Mouse (Mus musculus) skeletal muscle tissue, adult 2 months (tissue): ENCODE results near the gene Arf6.
A peak's percentile ranks its signal among the peaks of the same experiment; 100 is the strongest.
"Not testable (repeated sequence)": the region's sequence is repeated elsewhere in the genome, so short reads cannot be mapped to it uniquely, and the experiment has no call there.

Experiments used
- DNase-seq: peaks from one replicate; pipeline ENCODE4 v3.0.0-alpha.2; 2012; ENCODE audit warnings: low read depth, low spot score

Gene Arf6

DNA sequence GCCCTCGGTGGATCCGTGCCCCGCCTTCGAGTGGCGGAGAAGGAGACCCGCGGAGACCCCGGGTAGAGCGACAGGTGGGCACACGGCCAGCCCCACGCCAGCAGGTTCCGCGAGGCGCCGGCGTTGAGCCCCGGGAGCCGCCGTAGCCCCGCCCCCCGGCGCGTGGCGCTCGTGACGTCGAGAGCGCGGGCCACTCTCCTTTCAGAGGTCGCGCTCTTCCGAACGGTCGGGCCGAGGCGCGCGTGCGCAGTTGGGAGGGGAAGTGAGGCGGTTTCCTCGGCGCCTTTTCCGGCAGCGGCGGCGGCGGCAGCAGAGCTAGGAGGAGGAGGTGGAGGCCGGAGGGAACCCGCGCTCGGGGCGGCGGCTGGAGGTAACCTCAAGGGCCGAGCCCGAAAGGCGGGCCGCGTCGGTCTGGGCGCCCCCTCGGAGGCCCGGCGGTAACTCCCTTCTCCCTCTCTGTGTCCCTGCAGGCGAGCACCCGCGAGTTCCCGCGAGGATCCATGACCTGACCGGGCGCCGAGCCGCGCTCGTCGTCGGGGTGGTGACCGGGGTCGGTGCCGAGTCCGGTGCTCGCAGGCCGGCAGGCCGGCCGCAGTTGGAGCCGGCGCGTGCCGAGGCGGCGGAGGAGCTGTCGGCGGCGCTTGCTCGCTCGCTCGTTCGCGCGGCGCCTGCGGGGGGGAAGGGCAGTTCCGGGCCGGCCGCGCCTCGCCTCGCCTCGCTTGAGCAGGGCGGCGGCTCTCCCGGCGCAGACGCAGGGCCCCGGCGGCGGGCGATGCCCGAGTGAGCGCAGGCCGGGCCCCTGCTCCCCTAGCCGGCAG is at the start of gene Arf6, which contains the start of gene Gm9887:
Gene Arf6, plus strand, starts transcription at position 297 of the 818 bp plus-strand sequence.
Gene Gm9887, minus strand, starts transcription at position 605 of the 818 bp plus-strand sequence.
- peak; percentile 98 for DNase-seq

DNA sequence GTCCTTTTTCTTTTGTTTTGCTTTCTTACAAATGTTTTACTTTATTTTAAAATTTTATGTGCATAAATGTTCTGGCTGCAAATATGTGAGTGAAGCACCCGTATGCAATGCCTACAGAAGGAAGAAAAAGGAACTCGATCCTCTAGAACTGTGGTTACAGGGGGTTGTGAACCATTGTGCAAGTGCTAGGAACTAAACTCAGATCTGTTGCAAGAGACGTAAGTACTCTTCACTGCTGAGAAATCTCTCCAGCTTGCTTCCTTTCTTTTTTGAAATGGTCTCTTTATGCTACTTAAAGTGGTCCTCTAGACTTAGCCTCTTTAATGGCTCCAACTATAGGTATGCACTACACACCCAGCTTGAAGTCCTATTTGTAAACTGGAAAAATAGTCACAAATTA is 40.8 kb upstream of the Arf6 start:
- no peak for DNase-seq

- DNase-seq: no peak
Measured at GRCm38 (mm10) chr12:69332147-69332546, 39.8 kb upstream of the Arf6 start.

DNA sequence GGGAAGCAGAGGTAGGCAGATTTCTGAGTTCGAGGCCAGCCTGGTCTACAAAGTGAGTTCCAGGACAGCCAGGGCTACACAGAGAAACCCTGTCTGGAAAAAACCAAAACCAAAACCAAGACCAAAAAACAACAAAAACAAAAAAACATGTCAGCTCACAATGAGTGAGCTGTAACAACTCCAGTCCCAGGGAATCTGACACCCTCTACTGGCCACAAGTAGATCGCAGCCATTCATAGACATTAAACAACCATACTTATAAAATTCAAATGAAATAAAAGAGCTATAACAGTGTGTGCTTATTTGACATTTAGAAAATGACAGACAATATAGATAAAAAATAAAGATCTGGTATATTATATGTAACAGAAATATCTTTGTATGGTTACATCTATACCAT is 38.4 kb upstream of the Arf6 start:
- no peak for DNase-seq

GRCm38 (mm10) chr12:69349928-69350327 is 22.0 kb upstream of the Arf6 start:
- DNase-seq: no peak

- no peak for DNase-seq
Measured at GRCm38 (mm10) chr12:69351685-69352084, 20.3 kb upstream of the Arf6 start.

DNA sequence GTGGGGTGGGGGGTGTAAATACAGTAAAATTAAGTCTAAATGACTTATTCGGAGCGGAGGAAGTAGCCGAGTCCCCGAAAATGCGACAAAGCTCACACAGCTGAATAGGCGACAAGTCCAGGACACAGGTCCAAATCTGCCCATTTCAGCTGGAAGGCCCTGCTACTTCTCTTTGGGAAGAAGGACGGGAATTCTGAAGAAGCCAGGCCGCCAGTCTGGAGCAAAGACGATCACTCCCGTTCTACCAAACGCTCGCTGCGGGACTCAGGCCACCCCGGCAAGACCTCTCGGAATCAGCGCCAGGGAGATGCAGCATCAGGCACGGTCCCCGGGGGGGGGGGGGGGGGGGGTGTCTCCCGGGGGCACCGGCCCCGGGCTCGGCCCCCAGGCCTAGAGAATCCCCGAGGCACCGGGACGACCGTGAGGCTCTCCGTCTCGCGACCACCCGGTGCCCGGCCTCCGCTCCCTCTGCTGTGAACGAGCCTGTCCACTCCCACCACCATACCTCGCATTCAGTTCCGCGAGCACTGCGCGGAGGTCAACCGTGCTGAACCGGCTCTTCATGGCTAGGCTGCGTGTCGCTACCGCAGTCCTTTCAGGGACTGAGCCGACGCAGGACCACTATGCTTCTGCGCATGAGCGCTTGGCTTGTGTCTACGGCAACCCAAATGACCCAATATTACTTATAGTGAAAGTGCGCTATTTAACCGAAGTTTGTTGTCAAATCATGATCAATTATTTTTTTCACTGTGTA is 15.2 kb upstream of the Arf6 start, which contains the start of gene Nemf:
Gene Nemf, minus strand, starts transcription at position 620 of the 754 bp plus-strand sequence.
- DNase-seq: peak; percentile 91

GRCm38 (mm10) chr12:69357300-69357646 is 14.7 kb upstream of the Arf6 start:
- DNase-seq: no peak

GRCm38 (mm10) chr12:69360655-69360996 is 11.3 kb upstream of the Arf6 start:
- DNase-seq: peak; percentile 66

GRCm38 (mm10) chr12:69360997-69361899 is 10.7 kb upstream of the Arf6 start:
- DNase-seq: peak; percentile 99

- no peak for DNase-seq
Measured at GRCm38 (mm10) chr12:69361919-69362318, 10.0 kb upstream of the Arf6 start.

DNA sequence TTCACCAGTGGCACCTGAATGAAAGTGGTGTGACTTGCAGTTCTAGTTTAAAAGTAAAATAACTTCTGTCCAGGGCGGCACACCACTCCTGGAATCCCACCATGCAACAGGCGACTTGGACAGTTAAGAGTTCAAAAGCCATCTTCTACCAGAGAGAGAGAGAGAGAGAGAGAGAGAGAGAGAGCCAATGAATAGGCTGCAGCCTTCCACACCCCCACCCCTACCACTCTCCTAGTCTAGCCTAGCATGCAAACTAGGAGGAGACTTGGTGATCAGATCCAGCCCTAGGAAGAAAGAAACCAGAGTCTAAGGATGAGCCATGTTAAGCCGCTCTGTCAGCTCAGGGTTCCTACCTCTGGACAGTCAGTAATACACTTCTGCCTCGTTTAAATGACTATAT is 9.6 kb upstream of the Arf6 start:
- DNase-seq: no peak

GRCm38 (mm10) chr12:69363110-69363509 is 8.8 kb upstream of the Arf6 start:
- DNase-seq: not testable (repeated sequence)

GRCm38 (mm10) chr12:69363899-69364762 is 7.8 kb upstream of the Arf6 start:
- DNase-seq: peak; percentile 68

DNA sequence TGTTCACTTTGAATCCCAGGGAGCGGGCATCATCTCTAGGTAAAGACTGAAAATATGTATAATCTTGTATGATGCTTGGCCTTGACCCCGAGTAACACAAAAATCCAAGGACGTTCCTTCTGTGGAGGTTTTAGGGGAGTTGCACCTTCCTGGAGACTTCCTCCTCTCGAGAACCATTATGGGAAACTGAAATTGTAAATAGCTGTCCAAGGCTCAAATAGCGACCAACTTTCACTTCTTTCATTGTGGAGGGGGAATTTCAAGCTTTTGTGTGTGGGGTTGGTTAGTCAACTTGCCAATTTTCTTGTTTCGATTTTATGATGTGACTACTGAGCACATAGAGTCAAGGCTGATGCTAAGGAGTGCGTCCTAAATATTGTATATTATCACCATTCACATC is 6.2 kb upstream of the Arf6 start:
- DNase-seq: no peak

- no peak for DNase-seq
Measured at GRCm38 (mm10) chr12:69366424-69366823, 5.5 kb upstream of the Arf6 start.

- no peak for DNase-seq
Measured at GRCm38 (mm10) chr12:69367557-69367956, 4.4 kb upstream of the Arf6 start.

DNA sequence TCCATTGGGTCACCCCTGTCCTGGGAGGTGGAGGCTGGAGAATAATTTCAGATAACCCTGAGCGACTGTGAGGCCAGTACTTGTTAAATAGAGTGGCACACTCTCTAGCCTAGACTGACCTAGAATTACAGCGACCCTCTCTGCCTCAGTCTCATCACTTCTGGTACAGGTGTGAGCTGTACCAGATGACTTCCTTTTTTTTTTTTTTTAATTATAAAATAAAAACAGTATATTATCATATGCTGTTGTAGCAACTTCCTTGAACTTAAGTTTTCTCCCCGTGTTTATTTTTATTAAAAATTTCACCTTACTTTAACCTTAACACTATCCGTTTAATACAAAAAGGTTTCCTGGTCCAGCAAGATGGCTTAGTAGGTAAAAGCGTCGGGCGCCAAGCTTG is 1.0 kb upstream of the Arf6 start:
- DNase-seq: no peak

DNA sequence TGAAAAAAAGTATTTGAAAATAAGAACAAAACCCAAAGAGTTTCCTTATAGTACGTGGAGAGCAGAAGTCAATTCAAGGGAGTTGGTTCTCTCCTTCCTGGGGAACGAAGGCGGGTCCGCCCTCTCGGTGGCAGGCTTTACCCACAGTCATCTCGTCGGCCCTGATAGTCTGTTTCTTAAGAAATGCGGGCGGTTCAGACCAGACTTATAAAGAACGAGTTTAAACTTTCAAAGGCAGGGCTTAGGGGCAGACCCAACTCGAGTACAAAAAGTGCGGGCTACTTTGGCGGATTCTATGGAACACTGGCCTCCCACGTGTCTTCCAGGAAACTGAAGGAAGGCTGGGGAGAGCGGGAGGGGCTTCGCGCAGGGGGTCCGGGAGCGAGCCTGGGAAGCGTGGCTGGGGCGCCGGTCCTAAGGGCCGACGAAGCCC is 513 bp upstream of the Arf6 start:
- DNase-seq: peak; percentile 79

GRCm38 (mm10) chr12:69372731-69373331 is 881 bp downstream of the Arf6 start:
- no peak for DNase-seq
